Mouse (Mus musculus) stomach, embryonic 15.5 days (tissue): ENCODE measurements around the gene Hmga2. TPM values are rescaled to one million over a fixed set of nuclear protein-coding genes. Genes with fewer than 3 reads are reported as not detected.

Experiments used
- ATAC-seq: fragments of 200-750 bp; cut with Nextera tagmentation; 2 replicates; pipeline ENCODE4 v1.8.0; 2017; ENCODE audit warnings: low read depth, moderate number of reproducible peaks, moderate TSS enrichment; ENCODE audit not compliant: insufficient read depth, low FRiP score
- H3K27ac ChIP-seq: fragments of 300-500 bp; sonication (generic); 2 replicates; pipeline ENCODE4 v1.5.1; 2015; ENCODE audit warnings: mild to moderate bottlenecking, inconsistent platforms
- H3K27me3 ChIP-seq: fragments of 300-500 bp; sonication (generic); replicated peaks from 2 replicates; pipeline ENCODE4 v1.6.1; 2015; ENCODE audit warnings: inconsistent platforms
- H3K36me3 ChIP-seq: fragments of 300-500 bp; sonication (generic); 2 replicates; pipeline ENCODE4 v1.6.1; 2015; ENCODE audit warnings: inconsistent platforms
- H3K4me1 ChIP-seq: fragments of 300-500 bp; sonication (generic); 2 replicates; pipeline ENCODE4 v1.6.1; 2015; ENCODE audit warnings: inconsistent platforms
- H3K4me2 ChIP-seq: fragments of 300-500 bp; sonication (generic); 2 replicates; pipeline ENCODE4 v1.6.1; 2015; ENCODE audit warnings: mild to moderate bottlenecking, inconsistent platforms
- H3K4me3 ChIP-seq: fragments of 300-500 bp; sonication (generic); replicated peaks from 2 replicates; pipeline ENCODE4 v1.5.1; 2015; ENCODE audit warnings: inconsistent platforms
- H3K9ac ChIP-seq: fragments of 300-500 bp; sonication (generic); 2 replicates; pipeline ENCODE4 v1.6.1; 2015; ENCODE audit warnings: inconsistent platforms
- H3K9me3 ChIP-seq: fragments of 300-500 bp; sonication (generic); 2 replicates; pipeline ENCODE4 v1.6.1; 2016; ENCODE audit warnings: inconsistent platforms
- WGBS: fragments of 180-500 bp; shearing (Covaris S2); methylation state at CpG from one replicate; pipeline ENCODE4 v1.1.7; 2015; 5-methylcytosine and 5-hydroxymethylcytosine counted together
- polyA plus RNA-seq: library from polyadenylated mRNA; unstranded; fragments of >200 nt; fragmentation: Nextera tagmentation; extraction: Ambion mirVana; gene quantifications from 2 replicates; pipeline ENCODE4 v1.2.1, GENCODE M21; 2015

Gene Hmga2
- polyA plus RNA-seq, 1 experiment from 2014 or later, result 29.3 TPM

DNA sequence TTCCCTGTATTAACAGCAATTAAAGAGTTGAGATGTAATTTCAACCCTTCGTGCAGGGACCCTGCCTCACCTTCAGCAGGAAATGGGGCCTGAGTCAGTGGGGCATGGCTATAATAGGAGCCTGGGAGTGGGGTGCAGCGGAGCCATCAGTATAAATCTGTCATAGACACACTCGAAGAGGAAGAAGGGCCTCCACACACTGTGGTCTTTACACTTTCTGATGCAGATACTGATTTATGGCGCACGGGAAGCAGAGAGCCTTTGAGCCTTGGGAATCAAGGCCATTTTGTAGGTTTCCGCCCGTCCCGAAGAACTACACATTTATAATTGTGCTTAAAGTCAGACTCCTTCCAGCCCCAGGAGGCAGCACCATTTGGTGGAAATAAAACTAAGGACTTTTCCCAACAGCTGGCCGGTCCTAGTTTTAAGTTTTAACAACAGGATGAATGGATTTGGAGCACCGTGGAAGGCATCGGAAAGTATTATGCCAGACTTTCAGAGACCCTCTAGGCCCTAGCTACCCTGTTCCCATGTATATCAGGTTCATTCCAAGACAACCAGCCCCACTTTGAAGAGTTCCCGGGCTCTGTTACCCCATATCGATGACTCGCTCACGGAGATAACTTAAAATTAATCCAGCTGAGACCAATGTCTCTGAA lies 55.2 kb downstream of the Hmga2 start:
- no peak overlapping the region for H3K4me2 ChIP-seq
- H3K27ac ChIP-seq, result peak overlapping the region; percentile 57
- H3K27me3 ChIP-seq, result no peaks in the 10 kb centered on the region
- 51% methylated on average over 15 of the region's 15 CpGs for WGBS
- H3K4me1 ChIP-seq, result peaks cover 34% of the 10 kb centered on the region
- no peak overlapping the region for H3K9ac ChIP-seq
- H3K36me3 ChIP-seq, result no peaks in the 10 kb centered on the region
- H3K9me3 ChIP-seq, result no peaks in the 10 kb centered on the region
- H3K4me3 ChIP-seq, result no peak overlapping the region
- no peak for ATAC-seq

DNA sequence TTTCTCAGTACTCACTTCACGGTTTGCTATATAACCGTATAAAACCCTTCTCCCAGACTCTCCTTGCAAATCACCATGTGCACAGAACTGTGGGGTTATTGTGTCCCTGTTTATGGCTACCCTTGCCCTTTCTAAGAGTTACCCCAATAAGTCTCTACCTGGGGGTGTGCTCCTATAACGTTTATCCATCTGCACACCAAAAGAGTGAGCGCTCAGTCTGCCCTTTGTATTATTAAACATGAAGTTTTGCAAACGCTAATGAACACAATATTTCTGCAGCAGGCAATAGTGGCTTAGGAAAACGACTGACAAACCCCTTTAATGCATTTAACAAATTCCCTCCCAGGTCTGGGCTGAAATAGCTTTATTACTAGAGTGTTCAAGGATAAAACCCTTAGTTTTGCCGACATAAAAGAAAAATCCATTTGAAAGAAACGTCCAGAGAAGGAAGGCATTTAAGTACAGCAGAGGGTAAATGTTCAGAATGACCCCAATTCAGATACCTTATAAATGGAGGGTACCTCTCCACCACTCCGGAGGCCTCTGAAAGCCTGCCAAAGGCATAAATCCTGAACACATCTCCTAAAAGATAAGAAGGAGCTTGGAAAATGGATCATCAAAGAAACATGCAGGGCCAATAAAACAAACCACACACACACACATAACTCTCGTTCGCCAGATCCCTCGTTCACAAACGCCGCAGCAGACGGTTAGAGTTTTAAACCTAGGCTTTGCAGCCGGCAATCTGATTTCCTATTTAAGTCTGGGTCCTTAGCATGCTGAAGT lies 57.3 kb downstream of the Hmga2 start:
- Histone ChIP-seq H3K36me3 (no peaks in the 10 kb centered on the region), H3K9me3 (no peaks in the 10 kb centered on the region), H3K9ac (no peak overlapping the region), H3K27me3 (no peaks in the 10 kb centered on the region), H3K4me2 (no peak overlapping the region), H3K4me3 (no peak overlapping the region), H3K27ac (peak overlapping the region; percentile 71; the same call in 1 of the 2 replicates), H3K4me1 (peaks cover 38% of the 10 kb centered on the region)
- WGBS, result 28% methylated on average over 16 of the region's 16 CpGs
- ATAC-seq, result no peak

DNA sequence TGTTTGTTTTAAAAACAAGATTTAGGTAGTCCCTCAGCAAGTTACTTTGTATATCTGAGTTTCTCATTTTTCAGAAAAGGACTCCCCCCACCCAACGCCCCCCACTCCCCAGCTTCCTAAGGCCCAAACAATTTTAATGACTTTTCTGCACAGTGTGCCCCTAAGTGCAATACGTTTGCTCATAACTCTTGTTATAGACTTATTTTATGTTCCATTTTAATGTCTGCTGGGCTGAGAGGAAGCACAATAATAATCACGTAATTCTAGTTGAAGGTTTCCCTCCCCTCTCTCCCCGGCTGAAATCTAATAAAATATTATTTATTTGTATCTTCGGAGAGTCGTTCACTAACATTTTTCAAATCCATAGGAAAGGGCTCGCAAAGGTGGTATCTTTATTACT lies 58.1 kb downstream of the Hmga2 start:
- Histone ChIP-seq H3K36me3 (no peaks in the 10 kb centered on the region), H3K4me3 (no peak overlapping the region), H3K27ac (peak overlapping the region; percentile 71), H3K4me1 (peaks cover 36% of the 10 kb centered on the region), H3K4me2 (peak overlapping the region; percentile 29; the same call in 1 of the 2 replicates), H3K9me3 (no peaks in the 10 kb centered on the region), H3K27me3 (no peaks in the 10 kb centered on the region), H3K9ac (no peak overlapping the region)
- WGBS, result 37% methylated on average over 7 of the region's 7 CpGs
- ATAC-seq, result no peak

DNA sequence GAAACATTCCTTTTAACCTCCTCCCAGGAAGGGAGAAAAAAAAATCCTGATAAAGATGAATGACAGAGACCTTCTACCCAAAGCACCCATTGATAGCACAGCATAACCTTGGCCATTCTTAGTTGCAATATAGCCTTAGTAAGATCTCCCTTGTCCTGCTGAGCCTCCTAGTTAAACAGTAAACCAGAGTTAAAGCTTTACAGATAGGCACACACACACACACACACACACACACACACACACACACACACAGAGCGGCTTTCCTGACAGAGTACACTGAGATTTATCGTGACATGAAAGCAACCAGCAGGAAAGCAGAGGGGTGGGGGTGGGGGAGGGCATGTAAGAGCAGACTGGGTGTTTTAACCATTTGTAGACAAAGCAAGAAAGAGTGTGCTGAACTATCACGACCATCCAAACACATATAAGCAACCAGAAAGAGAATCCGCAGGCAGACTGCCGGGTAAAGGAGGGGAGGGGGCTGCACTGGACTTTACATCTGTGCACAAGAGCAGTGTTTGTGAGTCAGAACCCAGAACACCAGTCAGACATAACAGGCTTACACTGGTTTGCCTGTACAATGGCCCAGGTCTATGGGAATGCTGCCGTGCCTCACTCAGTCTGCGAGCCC lies 58.7 kb downstream of the Hmga2 start:
- H3K4me3 ChIP-seq, result no peak overlapping the region
- WGBS, result 13% methylated on average over 7 of the region's 7 CpGs
- peak; percentile 87 for ATAC-seq
- peak overlapping the region; percentile 71 for H3K27ac ChIP-seq
- no peak overlapping the region for H3K9ac ChIP-seq
- no peaks in the 10 kb centered on the region for H3K36me3 ChIP-seq
- H3K27me3 ChIP-seq, result no peaks in the 10 kb centered on the region
- H3K4me2 ChIP-seq, result peak overlapping the region; percentile 29
- H3K4me1 ChIP-seq, result peaks cover 31% of the 10 kb centered on the region
- no peaks in the 10 kb centered on the region for H3K9me3 ChIP-seq

DNA sequence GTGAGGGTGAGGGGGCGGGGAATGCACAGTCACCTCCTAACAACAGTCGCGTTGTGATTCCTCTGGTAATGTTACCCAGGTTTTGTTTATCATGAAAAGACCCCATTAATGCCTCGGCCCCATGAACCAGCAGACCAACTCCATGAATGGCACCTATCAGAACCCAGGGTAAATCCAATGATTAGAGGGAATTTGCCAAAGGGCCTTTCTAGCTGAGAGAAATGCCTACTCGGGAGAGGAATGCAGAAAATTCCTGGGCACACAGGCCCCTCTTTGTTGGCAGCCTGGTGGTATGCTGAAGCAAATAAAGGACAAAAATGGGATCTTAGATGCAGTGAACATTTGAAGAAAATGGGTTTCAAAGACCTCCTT lies 59.2 kb downstream of the Hmga2 start:
- Histone ChIP-seq H3K4me3 (no peak overlapping the region), H3K27me3 (no peaks in the 10 kb centered on the region), H3K27ac (peak overlapping the region; percentile 71), H3K4me1 (peaks cover 26% of the 10 kb centered on the region), H3K9ac (no peak overlapping the region), H3K36me3 (no peaks in the 10 kb centered on the region), H3K4me2 (no peak overlapping the region), H3K9me3 (no peaks in the 10 kb centered on the region)
- ATAC-seq, result peak; percentile 21; the same call in 1 of the 2 replicates
- 42% methylated on average over 5 of the region's 5 CpGs for WGBS

DNA sequence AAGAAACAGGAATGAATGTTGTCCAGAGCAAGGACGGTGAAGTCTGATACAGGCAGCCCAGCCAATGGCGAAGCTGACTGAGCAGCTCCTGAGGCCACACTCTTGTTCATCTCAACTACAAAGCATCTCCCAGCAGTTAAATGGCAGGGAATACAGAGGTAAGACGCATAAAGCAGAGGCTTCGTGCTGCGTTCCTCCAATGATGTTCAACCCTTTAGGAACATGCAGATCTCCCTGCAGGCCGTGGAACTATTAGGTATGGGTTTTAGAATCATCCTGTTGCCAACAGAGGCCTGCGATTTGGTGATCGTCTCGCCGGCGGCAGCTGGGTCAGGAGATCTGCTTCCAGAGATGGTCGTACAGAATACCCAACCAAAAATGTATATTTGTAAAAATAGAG lies 59.6 kb downstream of the Hmga2 start:
- Histone ChIP-seq H3K4me1 (peaks cover 26% of the 10 kb centered on the region), H3K36me3 (no peaks in the 10 kb centered on the region), H3K9me3 (no peaks in the 10 kb centered on the region), H3K4me3 (no peak overlapping the region), H3K27me3 (no peaks in the 10 kb centered on the region), H3K9ac (no peak overlapping the region), H3K4me2 (no peak overlapping the region), H3K27ac (peak overlapping the region; percentile 71)
- ATAC-seq, result no peak
- WGBS, result 64% methylated on average over 12 of the region's 12 CpGs

DNA sequence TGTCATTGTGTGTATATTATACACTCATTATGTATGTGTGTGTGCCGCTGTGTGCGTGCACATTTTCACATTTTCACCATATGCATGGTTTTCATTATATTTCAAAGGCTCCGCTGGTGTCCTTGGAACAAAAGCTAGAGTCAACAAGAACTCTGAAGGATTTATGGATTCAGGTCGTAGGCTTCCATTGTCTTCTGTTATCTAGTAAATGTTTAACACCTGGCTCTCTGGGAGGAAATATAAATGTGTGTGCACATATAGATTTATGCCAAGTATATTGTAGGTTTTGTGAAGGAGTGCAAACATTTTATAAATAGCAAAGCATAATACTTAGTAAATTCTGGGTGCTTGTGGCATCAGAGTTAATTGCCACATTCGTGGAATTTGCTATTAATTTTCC lies 64.1 kb downstream of the Hmga2 start:
- H3K27me3 ChIP-seq, result no peaks in the 10 kb centered on the region
- H3K4me3 ChIP-seq, result no peak overlapping the region
- WGBS, result 59% methylated on average over 5 of the region's 5 CpGs
- H3K4me1 ChIP-seq, result peaks cover 29% of the 10 kb centered on the region
- H3K9me3 ChIP-seq, result no peaks in the 10 kb centered on the region
- H3K27ac ChIP-seq, result peak overlapping the region; percentile 59; the same call in 1 of the 2 replicates
- H3K9ac ChIP-seq, result no peak overlapping the region
- H3K4me2 ChIP-seq, result no peak overlapping the region
- H3K36me3 ChIP-seq, result no peaks in the 10 kb centered on the region
- ATAC-seq, result no peak

DNA sequence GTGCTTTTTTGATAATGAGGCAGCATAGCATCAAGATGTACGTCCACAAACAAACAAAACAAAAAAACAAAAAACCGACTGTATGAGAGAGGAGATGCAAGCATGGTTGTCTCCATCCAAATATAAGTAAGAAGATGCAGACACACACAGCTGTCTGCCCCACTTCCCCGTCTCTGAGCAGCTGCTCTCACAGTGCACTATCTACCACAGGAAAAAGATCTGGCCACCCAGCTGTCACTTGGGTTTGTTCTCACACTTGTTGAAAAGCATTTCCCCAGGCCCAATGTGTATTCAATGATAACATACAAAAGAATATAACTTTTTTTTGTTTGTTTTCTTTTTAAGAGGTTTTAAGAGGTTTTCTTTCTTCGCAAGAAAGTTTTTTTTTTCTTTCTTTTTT lies 65.3 kb downstream of the Hmga2 start:
- no peaks in the 10 kb centered on the region for H3K27me3 ChIP-seq
- peaks cover 24% of the 10 kb centered on the region for H3K4me1 ChIP-seq
- H3K9me3 ChIP-seq, result no peaks in the 10 kb centered on the region
- ATAC-seq, result no peak; the same call in 1 of the 2 replicates
- no peak overlapping the region for H3K4me3 ChIP-seq
- peak overlapping the region; percentile 11; the same call in 1 of the 2 replicates for H3K27ac ChIP-seq
- no peaks in the 10 kb centered on the region for H3K36me3 ChIP-seq
- H3K9ac ChIP-seq, result no peak overlapping the region
- WGBS, result 48% methylated on average over 4 of the region's 4 CpGs
- H3K4me2 ChIP-seq, result no peak overlapping the region

DNA sequence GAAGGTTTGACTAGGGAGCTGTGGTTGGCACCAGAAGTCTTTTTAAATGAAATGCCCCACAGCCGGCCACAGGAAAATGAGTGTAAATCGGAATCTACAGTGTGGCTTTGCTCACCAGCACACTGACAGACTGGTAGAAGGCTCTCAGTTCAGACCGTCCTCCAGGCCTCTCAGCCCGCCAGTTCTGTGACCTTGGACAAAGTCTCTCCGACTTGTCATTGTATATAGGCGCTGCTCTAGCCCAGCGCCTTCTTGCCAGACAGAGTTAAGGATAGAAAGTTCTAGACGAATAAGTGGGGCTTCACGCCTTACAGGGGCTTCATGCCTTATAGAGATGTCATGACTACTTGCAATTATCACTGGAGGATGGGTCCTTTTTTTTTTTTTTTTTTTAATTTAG lies 67.1 kb downstream of the Hmga2 start:
- Histone ChIP-seq H3K9me3 (no peaks in the 10 kb centered on the region), H3K36me3 (no peaks in the 10 kb centered on the region), H3K27ac (no peak overlapping the region), H3K9ac (no peak overlapping the region), H3K4me2 (no peak overlapping the region), H3K4me1 (peaks cover 20% of the 10 kb centered on the region; the same call in 1 of the 2 replicates), H3K27me3 (no peaks in the 10 kb centered on the region), H3K4me3 (no peak overlapping the region)
- WGBS, result 77% methylated on average over 9 of the region's 9 CpGs
- no peak for ATAC-seq

DNA sequence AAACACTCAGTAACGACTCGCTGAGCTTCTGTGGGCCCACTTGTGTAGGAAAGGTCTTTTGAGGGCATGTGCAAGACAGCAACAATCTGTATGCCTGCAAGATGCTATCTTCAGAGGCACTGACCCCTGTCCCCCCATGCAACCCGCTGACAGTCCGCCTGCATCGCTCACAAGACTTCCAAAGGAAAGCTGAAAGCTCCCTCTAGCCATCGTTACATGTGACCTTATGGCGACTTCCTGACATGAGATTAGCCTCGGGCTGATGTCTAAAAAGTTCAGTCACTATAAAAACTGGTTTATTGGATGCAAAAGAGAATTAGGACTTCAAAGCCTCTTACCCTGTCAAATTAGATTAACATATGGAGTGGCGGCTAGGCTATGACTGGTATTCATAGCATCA lies 69.0 kb downstream of the Hmga2 start:
- no peak for ATAC-seq
- 49% methylated on average over 9 of the region's 9 CpGs for WGBS

DNA sequence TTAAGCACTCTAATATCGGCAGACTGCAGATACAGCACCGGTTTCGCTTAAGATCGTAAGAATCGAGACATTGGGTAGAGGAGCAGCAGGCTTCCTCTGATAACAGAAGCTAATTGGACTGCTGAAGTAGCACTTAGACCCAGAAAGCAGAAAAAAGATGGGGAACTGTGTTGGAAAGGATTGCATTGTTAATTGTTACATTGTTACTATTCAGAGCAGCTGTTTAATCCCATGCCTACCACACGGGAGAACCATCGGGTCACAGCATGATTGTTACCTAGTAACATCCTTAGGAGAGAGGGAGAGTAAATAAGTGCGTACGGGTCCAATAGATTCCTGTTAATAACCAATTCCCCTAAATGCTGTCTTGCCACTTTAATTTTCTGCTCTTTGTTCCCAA lies 70.2 kb downstream of the Hmga2 start:
- no peak overlapping the region for H3K4me3 ChIP-seq
- no peaks in the 10 kb centered on the region for H3K36me3 ChIP-seq
- no peak overlapping the region for H3K9ac ChIP-seq
- H3K4me2 ChIP-seq, result no peak overlapping the region
- ATAC-seq, result no peak
- H3K27ac ChIP-seq, result no peak overlapping the region
- H3K4me1 ChIP-seq, result peaks cover 18% of the 10 kb centered on the region
- H3K9me3 ChIP-seq, result no peaks in the 10 kb centered on the region
- H3K27me3 ChIP-seq, result no peaks in the 10 kb centered on the region
- 75% methylated on average over 9 of the region's 9 CpGs for WGBS

More for the DNA sequence above, 69.0 kb downstream of the Hmga2 start:
- no peaks in the 10 kb centered on the region for H3K9me3 ChIP-seq
- peaks cover 20% of the 10 kb centered on the region for H3K4me1 ChIP-seq
- no peaks in the 10 kb centered on the region for H3K36me3 ChIP-seq
- no peak overlapping the region for H3K4me2 ChIP-seq
- no peak overlapping the region for H3K9ac ChIP-seq
- no peaks in the 10 kb centered on the region for H3K27me3 ChIP-seq
- no peak overlapping the region for H3K4me3 ChIP-seq
- H3K27ac ChIP-seq, result no peak overlapping the region

DNA sequence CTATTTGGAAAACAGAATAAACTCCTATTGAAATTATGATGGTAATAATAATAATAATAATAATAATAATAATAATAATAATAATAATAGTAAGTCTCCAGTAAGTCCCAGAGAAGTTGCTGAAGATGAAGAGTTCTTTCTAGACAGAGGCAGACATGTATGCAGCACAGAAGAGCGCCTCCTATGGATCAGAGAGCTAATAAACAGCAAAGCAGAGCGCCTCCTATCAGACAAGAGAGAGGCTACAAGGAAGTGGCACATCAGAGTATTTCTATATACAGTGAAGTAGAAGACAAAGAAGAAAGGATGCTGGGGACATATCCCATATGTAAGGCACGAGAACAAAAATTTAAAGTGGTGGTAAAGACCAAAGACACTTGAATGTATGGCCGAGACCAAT lies 70.9 kb downstream of the Hmga2 start:
- no peaks in the 10 kb centered on the region for H3K27me3 ChIP-seq
- no peak overlapping the region for H3K27ac ChIP-seq
- no peak overlapping the region for H3K9ac ChIP-seq
- ATAC-seq, result no peak
- no peaks in the 10 kb centered on the region for H3K9me3 ChIP-seq
- peaks cover 20% of the 10 kb centered on the region for H3K4me1 ChIP-seq
- WGBS, result 90% methylated on average over 4 of the region's 4 CpGs
- H3K4me2 ChIP-seq, result no peak overlapping the region
- H3K36me3 ChIP-seq, result no peaks in the 10 kb centered on the region
- H3K4me3 ChIP-seq, result no peak overlapping the region
